Mouse (Mus musculus) stomach, postnatal 0 days (tissue): ENCODE measurements around the gene Vmn2r52. TPM values are rescaled to one million over a fixed set of nuclear protein-coding genes. Genes with fewer than 3 reads are reported as not detected.
"Not testable (repeated sequence)": the region's sequence is repeated elsewhere in the genome, so short reads cannot be mapped to it uniquely, and the experiment has no call there.

Experiments
- ATAC-seq: fragments of 200-750 bp; cut with Nextera tagmentation; 2 replicates; pipeline ENCODE4 v1.8.0; 2017; ENCODE audit not compliant: low FRiP score, low TSS enrichment
- DNase-seq: peaks from one replicate; pipeline ENCODE4 v3.0.0-alpha.2; 2016; ENCODE audit warnings: low spot score
- H3K27ac ChIP-seq: fragments of 300-500 bp; sonication (generic); replicated peaks from 2 replicates; pipeline ENCODE4 v1.5.1; 2014; ENCODE audit warnings: mild to moderate bottlenecking, control low read depth
- H3K27me3 ChIP-seq: fragments of 300-500 bp; sonication (generic); 2 replicates; pipeline ENCODE4 v1.6.1; 2014; ENCODE audit warnings: low read length; ENCODE audit not compliant: control insufficient read depth, insufficient read depth
- H3K36me3 ChIP-seq: fragments of 300-500 bp; sonication (generic); 2 replicates; pipeline ENCODE4 v1.6.1; 2014; ENCODE audit warnings: low read length, mixed read lengths; ENCODE audit not compliant: control insufficient read depth, insufficient read depth
- H3K4me1 ChIP-seq: fragments of 300-500 bp; sonication (generic); replicated peaks from 2 replicates; pipeline ENCODE4 v1.6.1; 2014; ENCODE audit warnings: antibody characterized with exemption; ENCODE audit not compliant: control insufficient read depth, insufficient read depth
- H3K4me2 ChIP-seq: fragments of 300-500 bp; sonication (generic); replicated peaks from 2 replicates; pipeline ENCODE4 v1.6.1; 2014; ENCODE audit warnings: low read depth, mild to moderate bottlenecking, control low read depth, moderate library complexity
- H3K4me3 ChIP-seq: fragments of 300-500 bp; sonication (generic); 2 replicates; pipeline ENCODE4 v1.5.1; 2014; ENCODE audit warnings: low read depth, low read length, control low read depth
- H3K9ac ChIP-seq: fragments of 300-500 bp; sonication (generic); 2 replicates; pipeline ENCODE4 v1.6.1; 2014; ENCODE audit warnings: mild to moderate bottlenecking, low read length, control low read depth, mixed read lengths
- H3K9me3 ChIP-seq: fragments of 300-500 bp; sonication (generic); 2 replicates; pipeline ENCODE4 v1.6.1; 2016; ENCODE audit warnings: low read length; ENCODE audit not compliant: control insufficient read depth
- CTCF ChIP-seq: IDR thresholded peaks from 2 replicates; pipeline ENCODE4 v1.5.1; 2016; ENCODE audit warnings: antibody characterized with exemption, low read depth, mild to moderate bottlenecking, moderate library complexity
- EP300 ChIP-seq: optimal IDR thresholded peaks from 2 replicates; pipeline ENCODE3; 2016; ENCODE audit warnings: antibody characterized with exemption
- WGBS: fragments of 180-500 bp; shearing (Covaris S2); extraction: QIAGEN DNeasy Blood & Tissue Kit; methylation state at CpG from one replicate; pipeline ENCODE4 v1.1.7; 2014; 5-methylcytosine and 5-hydroxymethylcytosine counted together
- polyA plus RNA-seq: library from polyadenylated mRNA; unstranded; fragments of >200 nt; fragmentation: Nextera tagmentation; extraction: Ambion mirVana; gene quantifications from 2 replicates; pipeline ENCODE4 v1.2.1, GENCODE M21; 2015

Vmn2r52 gene
- 0.01 TPM in 1 of 2 replicates, not detected in the other for polyA plus RNA-seq

GRCm38 (mm10) chr7:10176473-10176872, at the start of gene Vmn2r52:
Gene Vmn2r52, minus strand, starts transcription at chr7:10176573.
- H3K9ac ChIP-seq: no peak within 1 kb of the TSS
- no peak within 1 kb of the TSS for H3K4me2 ChIP-seq
- H3K9me3 ChIP-seq: no peaks in the 10 kb centered on the region
- ATAC-seq: no peak
- no peaks in the 10 kb centered on the region for H3K4me1 ChIP-seq
- H3K4me3 ChIP-seq: no peak within 1 kb of the TSS
- 88% methylated on average over 1 of the region's 1 CpGs for WGBS
- TF ChIP-seq EP300 (no peak), CTCF (no peak)
- no peak within 1 kb of the TSS for H3K27ac ChIP-seq
- DNase-seq: no peak
- no peaks in the 10 kb centered on the region for H3K27me3 ChIP-seq
- H3K36me3 ChIP-seq: no peaks in the 10 kb centered on the region

- not testable (repeated sequence) for H3K4me2 ChIP-seq, H3K9me3 ChIP-seq, ATAC-seq, H3K4me3 ChIP-seq, H3K27ac ChIP-seq, H3K27me3 ChIP-seq, DNase-seq, H3K9ac ChIP-seq, H3K36me3 ChIP-seq, H3K4me1 ChIP-seq
- 43% methylated on average over 1 of the region's 1 CpGs for WGBS
Measured at GRCm38 (mm10) chr7:10105641-10106040, 70.7 kb downstream of the Vmn2r52 start, which contains the start of gene Vmn2r51. Gene Vmn2r51, minus strand, starts transcription at chr7:10105741.

Other genes starting within 250 kb of the Vmn2r52 start
- gene Vmn2r48, start 223.0 kb downstream of the Vmn2r52 start, polyA plus RNA-seq: not detected in 2 replicates
- gene Vmn2r49, start 184.3 kb downstream of the Vmn2r52 start, polyA plus RNA-seq: not detected in 2 replicates
- gene Vmn2r50, start 123.3 kb downstream of the Vmn2r52 start, polyA plus RNA-seq: 0.02 TPM in 1 of 2 replicates, not detected in the other
- not detected in 2 replicates for gene Vmn2r51, start 70.8 kb downstream of the Vmn2r52 start, polyA plus RNA-seq
- gene Vmn1r66, start 101.4 kb upstream of the Vmn2r52 start, polyA plus RNA-seq: not detected in 2 replicates